Mouse (Mus musculus): ENCODE results near the gene Cpm.

DNA sequence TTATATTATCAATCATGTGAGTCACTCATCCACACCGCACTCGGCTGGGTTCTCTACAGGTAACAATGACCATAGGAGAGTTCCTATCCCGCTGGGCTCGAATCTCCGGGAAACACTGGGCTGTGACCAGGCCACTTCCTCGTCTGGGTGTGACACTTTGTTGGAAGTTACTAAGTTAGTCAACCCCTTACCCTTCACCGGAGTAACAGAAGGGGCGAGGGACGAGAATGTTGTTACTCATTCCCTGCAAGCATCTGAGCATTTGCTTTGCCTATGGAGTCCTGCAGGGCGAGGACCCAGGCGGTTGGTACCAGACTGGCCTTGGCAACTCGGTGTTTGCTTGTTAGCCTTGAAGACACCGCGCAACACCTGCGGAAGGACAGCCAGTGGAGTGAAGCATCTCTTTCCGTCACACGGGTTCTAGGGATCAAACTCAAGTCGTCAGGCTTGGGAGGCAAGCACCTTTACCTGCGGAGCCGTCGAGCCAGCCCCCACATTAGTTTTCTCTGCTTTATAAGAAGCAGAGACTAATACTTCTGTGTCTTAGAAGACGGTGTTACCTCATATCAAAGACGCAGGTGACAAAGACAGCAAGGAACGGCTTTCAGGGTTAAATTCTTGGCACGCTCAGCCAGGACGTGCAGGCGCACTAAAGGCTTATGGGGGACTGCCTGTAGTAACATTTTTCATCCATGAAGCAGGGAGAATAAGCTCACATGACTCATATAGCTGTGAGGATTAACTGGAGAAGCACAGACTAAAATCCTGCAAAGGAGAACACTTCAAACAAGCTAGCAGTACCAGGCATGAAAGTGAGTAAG, 10.0 kb upstream of the Cpm start:
- no peak for TF ChIP-seq TAL1 (conservative IDR thresholded peaks at IDR 0.05; ENCODE audit: low read depth, low read length)
- TF ChIP-seq CTCF (IDR thresholded peaks at IDR 0.05; ENCODE audit: low read depth, low read length) = no peak
